Mouse (Mus musculus): ENCODE measurements at regions not wholly inside any gene's neighbourhood (a gene's known extent, or its start where the extent isn't known, plus 50 kb on each side); places are given as distances from the start of the nearest gene placed in this dataset.
A peak's percentile ranks its signal among the peaks of the same experiment; 100 is the strongest.

DNA sequence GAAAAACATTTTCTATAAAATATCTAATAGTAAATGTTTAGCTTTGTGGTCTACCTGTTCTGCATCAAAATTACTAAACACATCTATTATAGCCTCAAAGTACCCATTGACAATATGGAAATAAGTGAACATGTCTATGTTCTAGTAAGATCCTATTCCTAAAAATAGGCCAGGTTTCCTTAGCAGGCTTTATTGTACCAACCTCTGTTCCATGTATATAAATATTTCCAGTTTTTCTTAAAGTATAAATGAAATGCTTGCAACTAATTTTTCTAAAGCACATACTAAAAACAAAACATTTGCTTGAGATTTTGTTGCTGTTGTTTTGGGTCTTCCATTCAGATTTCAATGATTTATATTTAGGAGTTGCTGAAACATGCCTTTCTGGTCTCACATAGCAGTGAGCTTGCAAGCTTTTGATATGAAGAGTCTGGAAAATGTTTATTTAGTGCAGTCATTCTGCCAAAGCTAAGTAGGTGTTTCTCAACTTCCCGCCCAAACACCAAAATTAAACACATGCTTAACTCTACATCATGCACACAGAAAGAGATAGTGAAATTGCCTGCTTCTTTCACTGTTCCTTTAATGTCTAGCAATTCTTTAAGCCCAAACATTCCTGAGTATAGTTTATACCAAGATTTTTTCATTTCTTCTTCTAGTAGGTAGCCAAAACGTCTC lies 380.6 kb upstream of the Gli3 start:
- no peaks in the 10 kb centered on the region for H3K9me3 ChIP-seq (ENCODE audit: control insufficient read depth, low read length)
- H3K4me3 ChIP-seq (ENCODE audit: low read depth, low read length) = no peak overlapping the region
- ATAC-seq (ENCODE audit: low FRiP score, low TSS enrichment) (no peak), DNase-seq (ENCODE audit: low spot score) (no peak)
- no peaks in the 10 kb centered on the region for H3K27me3 ChIP-seq (ENCODE audit: control insufficient read depth, insufficient read depth, low read length)
- H3K36me3 ChIP-seq (ENCODE audit: control insufficient read depth, insufficient read depth, low read length) = no peaks in the 10 kb centered on the region
- H3K4me2 ChIP-seq (replicated peaks; ENCODE audit: low read depth) = no peak overlapping the region
- no peaks in the 10 kb centered on the region for H3K4me1 ChIP-seq (replicated peaks; ENCODE audit: control insufficient read depth, insufficient read depth)
- no peak overlapping the region for H3K27ac ChIP-seq (replicated peaks)
- no peak overlapping the region for H3K9ac ChIP-seq (ENCODE audit: low read length)
- WGBS = 19% methylated on average over 2 of the region's 2 CpGs
- TF ChIP-seq CTCF (IDR thresholded peaks at IDR 0.05; ENCODE audit: low read depth) (no peak), EP300 (optimal IDR thresholded peaks at IDR 0.05) (no peak)

DNA sequence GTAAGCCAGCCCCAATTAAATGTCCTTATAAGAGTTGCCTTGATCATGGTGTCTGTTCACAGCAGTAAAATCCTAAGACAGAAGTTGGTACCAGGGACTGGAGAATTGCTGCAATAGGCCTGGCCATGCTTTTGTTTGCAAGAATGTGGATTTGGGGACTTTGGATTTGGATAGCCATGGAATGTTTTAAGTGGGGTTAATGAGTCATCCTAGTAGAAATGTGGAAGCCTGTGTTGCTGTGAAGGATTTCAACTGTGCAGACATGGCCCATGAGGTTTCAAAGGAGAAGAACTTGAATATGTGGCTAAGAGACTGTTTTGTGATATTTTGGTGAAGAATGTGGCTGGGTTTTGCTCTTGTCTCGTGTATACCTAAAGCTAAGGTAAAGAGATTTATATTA lies 368.2 kb upstream of the Gli3 start:
- Histone ChIP-seq H3K4me3 (ENCODE audit: low read depth, low read length) (no peak overlapping the region), H3K4me2 (replicated peaks; ENCODE audit: low read depth) (no peak overlapping the region), H3K4me1 (replicated peaks; ENCODE audit: control insufficient read depth, insufficient read depth) (no peaks in the 10 kb centered on the region), H3K9ac (ENCODE audit: low read length) (no peak overlapping the region), H3K9me3 (ENCODE audit: control insufficient read depth, low read length) (no peaks in the 10 kb centered on the region), H3K27ac (replicated peaks) (no peak overlapping the region), H3K27me3 (ENCODE audit: control insufficient read depth, insufficient read depth, low read length) (no peaks in the 10 kb centered on the region), H3K36me3 (ENCODE audit: control insufficient read depth, insufficient read depth, low read length) (no peaks in the 10 kb centered on the region)
- TF ChIP-seq CTCF (IDR thresholded peaks at IDR 0.05; ENCODE audit: low read depth) (no peak), EP300 (optimal IDR thresholded peaks at IDR 0.05) (no peak)
- DNase-seq (ENCODE audit: low spot score) (no peak), ATAC-seq (ENCODE audit: low FRiP score, low TSS enrichment) (no peak)
- 67% methylated on average over 1 of the region's 1 CpGs for WGBS

DNA sequence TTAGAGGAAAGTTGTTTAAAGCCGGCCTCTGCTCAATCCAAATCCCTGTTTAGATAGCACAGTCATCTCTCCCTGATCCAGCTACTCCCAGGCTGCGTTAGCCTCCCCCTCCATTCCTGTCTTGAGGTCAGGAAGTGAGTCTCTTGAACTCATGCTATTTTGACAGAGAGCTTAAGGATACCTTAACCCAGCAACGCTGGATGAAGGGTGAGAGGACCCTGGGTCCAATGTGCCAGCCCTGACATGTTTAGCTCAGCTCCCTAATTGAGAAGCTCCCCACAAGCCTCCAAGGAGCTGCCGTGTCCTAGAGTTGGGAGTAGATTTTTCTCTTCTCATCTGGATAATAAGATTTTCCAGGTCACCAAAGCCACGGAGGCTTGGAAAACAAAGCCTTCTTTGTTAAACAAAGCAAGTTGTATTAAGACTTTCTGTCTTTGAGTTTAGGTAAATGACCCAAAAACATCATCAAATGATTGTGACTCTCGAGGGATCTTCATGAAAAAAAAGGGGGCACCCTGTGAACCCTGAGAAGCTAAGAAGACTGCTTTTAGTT lies 355.2 kb upstream of the Gli3 start:
- 11% methylated on average over 6 of the region's 6 CpGs for WGBS
- Histone ChIP-seq H3K27ac (replicated peaks) (peak overlapping the region; percentile 73), H3K4me1 (replicated peaks; ENCODE audit: control insufficient read depth, insufficient read depth) (no peaks in the 10 kb centered on the region), H3K9me3 (ENCODE audit: control insufficient read depth, low read length) (no peaks in the 10 kb centered on the region), H3K36me3 (ENCODE audit: control insufficient read depth, insufficient read depth, low read length) (no peaks in the 10 kb centered on the region), H3K4me2 (replicated peaks; ENCODE audit: low read depth) (peak overlapping the region; percentile 18; the same call in 1 of the 2 replicates), H3K4me3 (ENCODE audit: low read depth, low read length) (no peak overlapping the region), H3K27me3 (ENCODE audit: control insufficient read depth, insufficient read depth, low read length) (no peaks in the 10 kb centered on the region), H3K9ac (ENCODE audit: low read length) (no peak overlapping the region)
- ATAC-seq (ENCODE audit: low FRiP score, low TSS enrichment) (no peak), DNase-seq (ENCODE audit: low spot score) (no peak)
- TF ChIP-seq EP300 (optimal IDR thresholded peaks at IDR 0.05) = no peak
- TF ChIP-seq CTCF (IDR thresholded peaks at IDR 0.05; ENCODE audit: low read depth) = no peak

DNA sequence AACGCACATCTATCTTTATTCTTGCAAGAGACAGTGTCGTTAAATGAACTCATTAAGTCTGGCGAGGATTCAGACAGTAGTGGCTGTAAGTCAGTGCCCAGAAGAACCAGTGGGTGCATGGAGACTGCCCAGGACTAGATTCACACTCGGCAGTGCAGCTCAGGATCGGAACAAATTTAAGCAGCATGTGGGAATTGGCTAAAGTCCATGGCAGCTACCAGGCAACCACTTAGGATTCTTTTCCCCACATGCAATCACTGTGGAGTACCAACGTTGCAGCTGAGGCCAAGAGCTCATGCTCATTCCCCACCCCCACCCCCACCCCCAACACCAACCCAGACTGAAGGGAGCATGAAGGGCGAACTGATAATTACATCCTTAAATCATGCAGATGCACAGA lies 349.7 kb upstream of the Gli3 start:
- Histone ChIP-seq H3K27ac (replicated peaks) (no peak overlapping the region), H3K27me3 (ENCODE audit: control insufficient read depth, insufficient read depth, low read length) (no peaks in the 10 kb centered on the region), H3K9me3 (ENCODE audit: control insufficient read depth, low read length) (no peaks in the 10 kb centered on the region), H3K4me3 (ENCODE audit: low read depth, low read length) (no peak overlapping the region), H3K4me2 (replicated peaks; ENCODE audit: low read depth) (no peak overlapping the region), H3K4me1 (replicated peaks; ENCODE audit: control insufficient read depth, insufficient read depth) (no peaks in the 10 kb centered on the region), H3K36me3 (ENCODE audit: control insufficient read depth, insufficient read depth, low read length) (no peaks in the 10 kb centered on the region), H3K9ac (ENCODE audit: low read length) (no peak overlapping the region)
- TF ChIP-seq EP300 (optimal IDR thresholded peaks at IDR 0.05) = no peak
- no peak for TF ChIP-seq CTCF (IDR thresholded peaks at IDR 0.05; ENCODE audit: low read depth)
- 62% methylated on average over 7 of the region's 7 CpGs for WGBS
- no peak for DNase-seq (ENCODE audit: low spot score)
- no peak for ATAC-seq (ENCODE audit: low FRiP score, low TSS enrichment)

DNA sequence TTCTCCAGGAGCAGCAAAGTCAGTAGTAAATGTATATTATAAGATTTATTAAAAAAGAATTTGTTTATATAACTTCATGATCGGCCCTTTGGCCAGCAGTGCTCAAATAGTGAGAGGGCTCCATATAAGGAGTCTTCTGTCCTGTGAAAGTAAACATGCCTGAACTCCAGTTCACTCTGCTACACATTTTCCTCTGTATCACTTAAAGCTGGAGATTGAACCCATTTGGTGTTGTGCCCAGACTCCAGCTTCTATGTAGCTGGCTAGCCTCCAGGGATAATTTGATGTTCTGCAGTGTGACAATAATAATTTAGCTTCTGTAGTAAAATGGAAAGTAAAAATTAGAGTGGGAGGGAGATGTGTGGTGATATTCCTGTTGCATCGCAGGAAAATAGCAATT lies 332.8 kb upstream of the Gli3 start:
- WGBS = 27% methylated on average over 2 of the region's 2 CpGs
- peak; percentile 40; the same call in 1 of the 2 replicates for ATAC-seq (ENCODE audit: low FRiP score, low TSS enrichment)
- Histone ChIP-seq H3K9me3 (ENCODE audit: control insufficient read depth, low read length) (no peaks in the 10 kb centered on the region), H3K9ac (ENCODE audit: low read length) (no peak overlapping the region), H3K36me3 (ENCODE audit: control insufficient read depth, insufficient read depth, low read length) (no peaks in the 10 kb centered on the region), H3K27ac (replicated peaks) (no peak overlapping the region; the same call in 1 of the 2 replicates), H3K4me1 (replicated peaks; ENCODE audit: control insufficient read depth, insufficient read depth) (no peaks in the 10 kb centered on the region), H3K27me3 (ENCODE audit: control insufficient read depth, insufficient read depth, low read length) (no peaks in the 10 kb centered on the region), H3K4me3 (ENCODE audit: low read depth, low read length) (no peak overlapping the region), H3K4me2 (replicated peaks; ENCODE audit: low read depth) (no peak overlapping the region)
- no peak for TF ChIP-seq CTCF (IDR thresholded peaks at IDR 0.05; ENCODE audit: low read depth)
- peak; percentile 57 for TF ChIP-seq EP300 (optimal IDR thresholded peaks at IDR 0.05)
- DNase-seq (ENCODE audit: low spot score) = no peak

DNA sequence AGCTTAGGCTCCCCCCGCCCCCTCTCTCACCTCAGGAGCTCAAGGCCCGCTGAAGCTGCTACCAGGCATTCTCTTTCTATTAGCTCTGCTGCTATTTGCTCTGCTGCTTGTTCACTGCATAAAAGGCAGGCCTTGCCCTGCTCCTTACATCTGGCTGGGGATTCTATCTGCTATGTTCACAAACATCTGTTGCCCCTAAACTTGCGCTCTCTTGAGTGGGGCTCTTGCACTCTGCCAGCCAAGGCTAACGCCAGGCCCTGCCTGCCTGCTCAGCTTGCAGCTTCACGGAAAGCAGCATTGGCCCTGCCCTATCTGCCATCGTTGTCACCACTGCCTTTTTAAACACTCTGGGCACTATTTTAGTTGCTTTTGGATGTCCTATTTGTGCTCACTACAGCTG lies 316.9 kb upstream of the Gli3 start:
- ATAC-seq (ENCODE audit: low FRiP score, low TSS enrichment) (no peak), DNase-seq (ENCODE audit: low spot score) (no peak)
- H3K27me3 ChIP-seq (ENCODE audit: control insufficient read depth, insufficient read depth, low read length) = no peaks in the 10 kb centered on the region
- 52% methylated on average over 6 of the region's 6 CpGs for WGBS
- no peak for TF ChIP-seq CTCF (IDR thresholded peaks at IDR 0.05; ENCODE audit: low read depth)
- no peak for TF ChIP-seq EP300 (optimal IDR thresholded peaks at IDR 0.05)
- H3K9ac ChIP-seq (ENCODE audit: low read length) = no peak overlapping the region
- H3K36me3 ChIP-seq (ENCODE audit: control insufficient read depth, insufficient read depth, low read length) = no peaks in the 10 kb centered on the region
- no peak overlapping the region for H3K4me2 ChIP-seq (replicated peaks; ENCODE audit: low read depth)
- no peaks in the 10 kb centered on the region for H3K9me3 ChIP-seq (ENCODE audit: control insufficient read depth, low read length)
- H3K27ac ChIP-seq (replicated peaks) = no peak overlapping the region
- H3K4me3 ChIP-seq (ENCODE audit: low read depth, low read length) = no peak overlapping the region
- H3K4me1 ChIP-seq (replicated peaks; ENCODE audit: control insufficient read depth, insufficient read depth) = no peaks in the 10 kb centered on the region

Data from stomach, postnatal 0 days (tissue).